Mouse (Mus musculus): ENCODE measurements around the gene Serpina10. TPM values are rescaled to one million over a fixed set of nuclear protein-coding genes. Genes with fewer than 3 reads are reported as not detected.
"Not testable (repeated sequence)": the region's sequence is repeated elsewhere in the genome, so short reads cannot be mapped to it uniquely, and the experiment has no call there.

Serpina10 gene
- 0.10 TPM in 1 of 2 replicates, not detected in the other for polyA plus RNA-seq (2015; fragmentation: Nextera tagmentation; extraction: Ambion mirVana)

DNA sequence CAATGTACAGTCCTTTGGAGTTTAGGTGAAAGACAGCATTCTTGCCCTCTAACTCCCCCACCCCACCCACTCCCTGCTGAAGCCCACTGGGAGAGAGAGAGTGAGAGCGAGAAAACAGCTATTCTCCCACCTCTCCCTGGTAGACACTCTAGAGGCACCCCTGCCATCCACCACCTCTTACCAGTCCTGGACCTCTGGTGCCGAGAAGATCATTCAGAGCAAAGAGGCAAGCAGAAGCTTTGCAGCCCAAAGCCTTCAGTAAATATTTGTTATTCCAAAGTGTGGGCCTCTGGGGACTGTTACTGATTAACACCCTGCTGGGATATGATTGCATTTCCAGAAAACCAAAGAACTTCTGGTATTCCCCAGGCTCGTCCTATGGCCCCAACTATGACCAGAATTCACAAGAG lies at the start of gene Serpina10:
Serpina10 (minus strand) TSS at position 242 of the 410 bp plus-strand sequence.
- Histone ChIP-seq H3K27ac (ENCODE audit: low read length) (no peak within 1 kb of the TSS), H3K4me1 (ENCODE audit: control insufficient read depth, insufficient read depth, low read length) (no peaks in the 10 kb centered on the region), H3K36me3 (ENCODE audit: control insufficient read depth, insufficient read depth) (no peaks in the 10 kb centered on the region), H3K9me3 (replicated peaks; ENCODE audit: control insufficient read depth, low read length) (no peaks in the 10 kb centered on the region), H3K27me3 (ENCODE audit: control insufficient read depth, insufficient read depth, low read length) (no peaks in the 10 kb centered on the region), H3K4me2 (ENCODE audit: low read depth, low read length) (no peak within 1 kb of the TSS), H3K9ac (ENCODE audit: low read length) (no peak within 1 kb of the TSS), H3K4me3 (ENCODE audit: low read length) (no peak within 1 kb of the TSS)
- no peak for ATAC-seq (replicated peaks; ENCODE audit: extremely low read depth, insufficient read depth, low FRiP score)
- WGBS = 62% methylated on average over 3 of the region's 3 CpGs

DNA sequence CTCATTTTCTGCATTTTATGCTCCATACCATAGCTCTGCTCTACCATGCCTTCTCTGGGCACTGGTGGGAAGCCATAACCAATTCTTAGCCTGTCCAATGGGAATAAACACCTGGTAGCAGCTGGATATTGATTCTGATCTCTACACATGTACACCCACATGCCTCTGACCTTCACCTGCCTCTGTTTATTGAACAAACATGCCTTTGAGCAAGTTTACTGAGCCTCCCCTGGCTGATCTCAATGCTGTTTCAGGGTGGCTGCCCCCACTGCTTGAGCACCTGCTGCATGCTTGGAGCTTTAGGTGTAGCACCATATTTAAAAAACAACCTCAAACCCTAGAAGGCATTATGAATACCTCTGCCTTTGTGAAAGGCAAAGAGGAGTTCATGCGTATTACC lies 48.6 kb upstream of the Serpina10 start:
- ATAC-seq (replicated peaks; ENCODE audit: extremely low read depth, insufficient read depth, low FRiP score); H3K27me3 ChIP-seq (ENCODE audit: control insufficient read depth, insufficient read depth, low read length); H3K9me3 ChIP-seq (replicated peaks; ENCODE audit: control insufficient read depth, low read length); H3K4me3 ChIP-seq (ENCODE audit: low read length); H3K9ac ChIP-seq (ENCODE audit: low read length); H3K4me1 ChIP-seq (ENCODE audit: control insufficient read depth, insufficient read depth, low read length); H3K36me3 ChIP-seq (ENCODE audit: control insufficient read depth, insufficient read depth); H3K4me2 ChIP-seq (ENCODE audit: low read depth, low read length); H3K27ac ChIP-seq (ENCODE audit: low read length): not testable (repeated sequence)
- 100% methylated on average over 1 of the region's 1 CpGs for WGBS

DNA sequence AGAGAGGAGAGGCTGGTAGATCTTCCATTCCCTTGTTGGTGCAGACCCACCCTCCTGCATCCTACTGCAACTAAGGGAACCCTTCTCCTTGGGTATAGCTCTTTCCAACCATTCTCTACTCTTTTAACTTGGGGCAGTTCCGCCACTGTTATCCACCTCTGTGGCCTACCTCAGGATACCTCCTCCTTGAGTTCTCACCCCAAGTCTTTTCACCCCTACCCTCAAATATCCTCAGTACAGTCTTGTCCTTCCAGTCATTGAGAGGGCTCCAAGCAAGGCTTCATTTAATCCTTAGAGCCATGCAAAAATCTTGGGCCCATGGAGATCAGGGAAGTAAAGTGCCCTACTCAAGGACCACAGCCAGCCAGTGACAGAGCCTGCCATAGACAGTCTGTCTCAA lies 44.8 kb upstream of the Serpina10 start, which contains the start of gene Serpina16:
Serpina16 (minus strand) TSS at position 101 of the 400 bp plus-strand sequence.
- H3K36me3 ChIP-seq (ENCODE audit: control insufficient read depth, insufficient read depth) = no peaks in the 10 kb centered on the region
- 75% methylated on average over 1 of the region's 1 CpGs for WGBS
- no peak within 1 kb of the TSS for H3K9ac ChIP-seq (ENCODE audit: low read length)
- no peak within 1 kb of the TSS for H3K27ac ChIP-seq (ENCODE audit: low read length)
- H3K27me3 ChIP-seq (ENCODE audit: control insufficient read depth, insufficient read depth, low read length) = no peaks in the 10 kb centered on the region; the same call in 1 of the 2 replicates
- H3K4me1 ChIP-seq (ENCODE audit: control insufficient read depth, insufficient read depth, low read length) = peaks cover 6% of the 10 kb centered on the region; the same call in 1 of the 2 replicates
- H3K4me3 ChIP-seq (ENCODE audit: low read length) = no peak within 1 kb of the TSS
- no peaks in the 10 kb centered on the region for H3K9me3 ChIP-seq (replicated peaks; ENCODE audit: control insufficient read depth, low read length)
- no peak within 1 kb of the TSS for H3K4me2 ChIP-seq (ENCODE audit: low read depth, low read length)
- ATAC-seq (replicated peaks; ENCODE audit: extremely low read depth, insufficient read depth, low FRiP score) = no peak

DNA sequence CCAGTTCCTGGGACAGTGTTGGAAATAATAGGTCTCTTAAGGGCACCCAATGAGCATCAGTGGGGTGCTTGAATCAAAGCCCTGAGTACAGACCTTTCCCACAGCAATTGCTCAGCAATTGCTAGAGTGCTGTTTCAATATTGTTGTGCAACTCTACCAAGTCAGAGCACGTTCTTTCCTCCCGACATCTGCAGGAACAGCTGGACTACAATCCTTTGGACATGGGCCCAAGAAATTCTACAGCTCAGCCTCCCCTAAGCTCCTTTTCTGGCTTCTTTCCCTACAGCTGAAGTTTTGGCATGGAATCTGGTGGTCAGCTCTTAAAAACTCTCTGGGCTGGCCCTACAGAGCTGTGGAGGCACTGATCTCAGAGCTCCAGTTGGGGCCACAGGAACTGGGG lies 41.9 kb upstream of the Serpina10 start:
- Histone ChIP-seq H3K9ac (ENCODE audit: low read length) (no peak overlapping the region), H3K4me2 (ENCODE audit: low read depth, low read length) (no peak overlapping the region), H3K27me3 (ENCODE audit: control insufficient read depth, insufficient read depth, low read length) (no peaks in the 10 kb centered on the region; the same call in 1 of the 2 replicates), H3K4me1 (ENCODE audit: control insufficient read depth, insufficient read depth, low read length) (peaks cover 6% of the 10 kb centered on the region; the same call in 1 of the 2 replicates), H3K27ac (ENCODE audit: low read length) (no peak overlapping the region), H3K9me3 (replicated peaks; ENCODE audit: control insufficient read depth, low read length) (no peaks in the 10 kb centered on the region), H3K4me3 (ENCODE audit: low read length) (no peak overlapping the region), H3K36me3 (ENCODE audit: control insufficient read depth, insufficient read depth) (no peaks in the 10 kb centered on the region)
- ATAC-seq (replicated peaks; ENCODE audit: extremely low read depth, insufficient read depth, low FRiP score) = no peak
- WGBS = 65% methylated on average over 2 of the region's 2 CpGs

DNA sequence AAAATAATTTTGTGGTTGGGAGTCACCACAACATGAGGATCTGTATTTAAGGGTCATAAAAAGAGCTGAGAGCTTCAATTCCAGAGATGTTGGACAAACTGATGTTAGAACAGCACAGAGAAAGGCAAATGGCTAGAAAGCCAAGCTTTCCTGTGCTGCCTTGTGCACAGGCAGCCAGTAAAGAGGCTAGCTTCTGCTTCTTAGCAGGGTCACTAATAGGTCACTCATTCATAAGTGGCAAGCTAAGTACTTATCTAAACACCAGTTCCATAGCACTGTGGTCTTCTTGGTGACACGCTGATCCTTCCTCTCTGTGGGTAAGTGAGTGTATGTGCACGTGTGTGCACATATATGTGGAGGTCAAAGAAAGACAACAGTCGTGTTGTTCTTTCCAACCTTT lies 40.2 kb upstream of the Serpina10 start:
- Histone ChIP-seq H3K4me3 (ENCODE audit: low read length) (no peak overlapping the region), H3K4me2 (ENCODE audit: low read depth, low read length) (no peak overlapping the region), H3K27me3 (ENCODE audit: control insufficient read depth, insufficient read depth, low read length) (no peaks in the 10 kb centered on the region), H3K9ac (ENCODE audit: low read length) (no peak overlapping the region), H3K27ac (ENCODE audit: low read length) (no peak overlapping the region), H3K36me3 (ENCODE audit: control insufficient read depth, insufficient read depth) (no peaks in the 10 kb centered on the region), H3K4me1 (ENCODE audit: control insufficient read depth, insufficient read depth, low read length) (peaks cover 5% of the 10 kb centered on the region; the same call in 1 of the 2 replicates), H3K9me3 (replicated peaks; ENCODE audit: control insufficient read depth, low read length) (no peaks in the 10 kb centered on the region)
- no peak for ATAC-seq (replicated peaks; ENCODE audit: extremely low read depth, insufficient read depth, low FRiP score)
- WGBS = 53% methylated on average over 3 of the region's 3 CpGs

DNA sequence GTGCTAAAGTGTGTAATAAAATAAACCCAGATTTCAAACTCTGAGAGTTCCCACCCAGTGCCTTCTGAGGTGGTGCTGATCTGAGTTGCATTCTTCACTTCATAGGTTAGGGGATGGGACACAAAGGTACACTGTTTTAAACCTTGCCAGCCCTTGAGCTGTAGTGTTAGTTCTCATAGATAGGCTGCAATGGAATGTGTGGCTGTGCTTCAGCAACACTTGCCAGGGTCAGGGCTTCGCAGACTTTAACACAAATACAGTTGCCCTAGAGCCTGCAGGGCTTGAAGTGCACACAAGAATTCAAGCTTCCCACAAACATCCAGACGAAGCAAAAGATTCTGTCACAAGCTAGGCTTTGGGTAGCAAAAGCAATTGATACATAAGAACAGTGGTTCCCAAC lies 39.7 kb upstream of the Serpina10 start:
- ATAC-seq (replicated peaks; ENCODE audit: extremely low read depth, insufficient read depth, low FRiP score) = no peak

DNA sequence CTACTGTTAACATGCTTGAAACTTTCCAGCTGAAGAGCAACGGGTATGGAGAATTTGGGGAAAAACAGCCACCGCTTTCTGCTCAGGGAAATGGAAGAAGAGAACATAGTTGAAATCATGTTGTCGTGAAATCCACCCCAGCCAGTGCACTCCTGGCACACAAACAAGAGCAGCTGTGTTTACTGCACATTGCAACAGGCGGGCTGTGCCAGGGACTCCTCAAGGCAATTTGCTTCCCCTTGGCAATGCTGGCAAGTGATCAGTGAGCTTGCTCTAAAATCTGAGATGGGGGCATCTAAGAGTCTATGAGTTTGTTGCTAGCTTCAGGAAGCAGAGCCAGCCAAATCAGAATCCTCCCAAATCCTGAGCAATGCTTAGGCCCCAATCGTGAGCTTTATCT lies 39.1 kb upstream of the Serpina10 start:
- WGBS = 71% methylated on average over 5 of the region's 5 CpGs
- H3K27ac ChIP-seq (ENCODE audit: low read length) = no peak overlapping the region
- no peaks in the 10 kb centered on the region for H3K9me3 ChIP-seq (replicated peaks; ENCODE audit: control insufficient read depth, low read length)

More for the DNA sequence above, 39.7 kb upstream of the Serpina10 start:
- H3K9ac ChIP-seq (ENCODE audit: low read length) = no peak overlapping the region
- no peaks in the 10 kb centered on the region for H3K27me3 ChIP-seq (ENCODE audit: control insufficient read depth, insufficient read depth, low read length)
- no peak overlapping the region for H3K4me3 ChIP-seq (ENCODE audit: low read length)
- H3K27ac ChIP-seq (ENCODE audit: low read length) = no peak overlapping the region
- no peaks in the 10 kb centered on the region for H3K36me3 ChIP-seq (ENCODE audit: control insufficient read depth, insufficient read depth)
- H3K4me1 ChIP-seq (ENCODE audit: control insufficient read depth, insufficient read depth, low read length) = no peaks in the 10 kb centered on the region; the same call in 1 of the 2 replicates
- no peaks in the 10 kb centered on the region for H3K9me3 ChIP-seq (replicated peaks; ENCODE audit: control insufficient read depth, low read length)
- WGBS = 35% methylated on average over 2 of the region's 2 CpGs
- no peak overlapping the region for H3K4me2 ChIP-seq (ENCODE audit: low read depth, low read length)

DNA sequence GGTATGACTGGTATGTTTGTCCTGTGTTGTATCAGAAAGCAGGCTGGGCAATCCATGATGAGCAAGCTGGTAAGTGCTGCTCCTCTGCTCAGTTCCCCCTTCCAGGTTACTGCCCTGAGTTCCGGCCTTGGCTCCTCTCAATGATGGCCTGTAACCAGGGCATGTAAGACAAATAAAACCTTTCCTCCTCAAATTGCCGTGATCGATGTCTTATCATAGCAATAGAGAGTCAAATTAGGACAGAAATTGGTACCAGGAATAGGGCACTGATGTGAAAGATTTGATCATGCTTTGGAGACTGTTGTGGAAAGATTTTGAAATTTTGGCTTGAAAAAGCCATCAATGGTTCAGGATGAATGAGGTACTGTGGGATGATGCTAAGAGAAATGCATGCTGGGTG lies 34.0 kb upstream of the Serpina10 start:
- no peak overlapping the region for H3K4me2 ChIP-seq (ENCODE audit: low read depth, low read length)
- no peak overlapping the region for H3K27ac ChIP-seq (ENCODE audit: low read length)
- no peak overlapping the region for H3K4me3 ChIP-seq (ENCODE audit: low read length)
- H3K9ac ChIP-seq (ENCODE audit: low read length) = no peak overlapping the region
- no peaks in the 10 kb centered on the region for H3K27me3 ChIP-seq (ENCODE audit: control insufficient read depth, insufficient read depth, low read length)
- no peak for ATAC-seq (replicated peaks; ENCODE audit: extremely low read depth, insufficient read depth, low FRiP score)
- no peaks in the 10 kb centered on the region for H3K36me3 ChIP-seq (ENCODE audit: control insufficient read depth, insufficient read depth)
- no peaks in the 10 kb centered on the region for H3K4me1 ChIP-seq (ENCODE audit: control insufficient read depth, insufficient read depth, low read length)
- WGBS = 81% methylated on average over 3 of the region's 3 CpGs
- H3K9me3 ChIP-seq (replicated peaks; ENCODE audit: control insufficient read depth, low read length) = no peaks in the 10 kb centered on the region

More for the DNA sequence above, 39.1 kb upstream of the Serpina10 start:
- Histone ChIP-seq H3K4me2 (ENCODE audit: low read depth, low read length) (no peak overlapping the region), H3K36me3 (ENCODE audit: control insufficient read depth, insufficient read depth) (no peaks in the 10 kb centered on the region), H3K27me3 (ENCODE audit: control insufficient read depth, insufficient read depth, low read length) (no peaks in the 10 kb centered on the region), H3K9ac (ENCODE audit: low read length) (no peak overlapping the region), H3K4me3 (ENCODE audit: low read length) (no peak overlapping the region), H3K4me1 (ENCODE audit: control insufficient read depth, insufficient read depth, low read length) (no peaks in the 10 kb centered on the region)
- no peak for ATAC-seq (replicated peaks; ENCODE audit: extremely low read depth, insufficient read depth, low FRiP score)

DNA sequence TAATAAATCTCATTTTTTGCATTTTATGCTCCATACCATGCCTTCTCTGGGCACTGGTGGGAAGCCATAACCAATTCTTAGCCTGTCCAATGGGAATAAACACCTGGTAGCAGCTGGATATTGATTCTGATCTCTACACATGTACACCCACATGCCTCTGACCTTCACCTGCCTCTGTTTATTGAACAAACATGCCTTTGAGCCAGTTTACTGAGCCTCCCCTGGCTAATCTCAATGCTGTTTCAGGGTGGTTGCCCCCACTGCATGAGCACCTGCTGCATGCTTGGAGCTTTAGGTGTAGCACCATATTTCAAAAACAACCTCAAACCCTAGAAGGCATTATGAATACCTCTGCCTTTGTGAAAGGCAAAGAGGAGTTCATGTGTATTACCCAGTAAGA lies 30.8 kb upstream of the Serpina10 start:
- H3K27ac ChIP-seq (ENCODE audit: low read length); H3K9ac ChIP-seq (ENCODE audit: low read length); H3K4me3 ChIP-seq (ENCODE audit: low read length); H3K4me2 ChIP-seq (ENCODE audit: low read depth, low read length); H3K9me3 ChIP-seq (replicated peaks; ENCODE audit: control insufficient read depth, low read length); H3K27me3 ChIP-seq (ENCODE audit: control insufficient read depth, insufficient read depth, low read length); H3K36me3 ChIP-seq (ENCODE audit: control insufficient read depth, insufficient read depth); H3K4me1 ChIP-seq (ENCODE audit: control insufficient read depth, insufficient read depth, low read length); ATAC-seq (replicated peaks; ENCODE audit: extremely low read depth, insufficient read depth, low FRiP score): not testable (repeated sequence)

Measured in heart, embryonic 16.5 days (tissue).